Mouse (Mus musculus) gastrocnemius, adult 2 months (tissue): ENCODE measurements around the gene Ros1. TPM values are rescaled to one million over a fixed set of nuclear protein-coding genes. Genes with fewer than 3 reads are reported as not detected.

ENCODE experiments used
- DNase-seq: peaks from one replicate; pipeline ENCODE4 v3.0.0; 2022
- H3K27ac ChIP-seq: fragments of 200-600 bp; 2 replicates; pipeline ENCODE4 v1.8.1; 2022; ENCODE audit warnings: mild to moderate bottlenecking
- H3K4me3 ChIP-seq: fragments of 200-600 bp; 2 replicates; pipeline ENCODE4 v1.8.1; 2022; ENCODE audit warnings: mild to moderate bottlenecking, moderate library complexity
- CTCF ChIP-seq: fragments of 200-600 bp; IDR thresholded peaks from 2 replicates; pipeline ENCODE4 v1.8.1; 2022; ENCODE audit warnings: antibody characterized with exemption, mild to moderate bottlenecking, moderate library complexity
- intact Hi-C: fragments of 180-260 bp; cut with DNase I; formaldehyde crosslinking; loops from one replicate; pipeline ENCODE4 v1.15.1; 2025
- total RNA-seq, 2 experiments: library from RNA; stranded (reverse); gene quantifications; 2 replicates each; pipeline ENCODE4 v1.2.3; 2021

Gene Ros1
- total RNA-seq, 2 experiments from 2014 or later: 0.08 to 0.11 TPM

DNA sequence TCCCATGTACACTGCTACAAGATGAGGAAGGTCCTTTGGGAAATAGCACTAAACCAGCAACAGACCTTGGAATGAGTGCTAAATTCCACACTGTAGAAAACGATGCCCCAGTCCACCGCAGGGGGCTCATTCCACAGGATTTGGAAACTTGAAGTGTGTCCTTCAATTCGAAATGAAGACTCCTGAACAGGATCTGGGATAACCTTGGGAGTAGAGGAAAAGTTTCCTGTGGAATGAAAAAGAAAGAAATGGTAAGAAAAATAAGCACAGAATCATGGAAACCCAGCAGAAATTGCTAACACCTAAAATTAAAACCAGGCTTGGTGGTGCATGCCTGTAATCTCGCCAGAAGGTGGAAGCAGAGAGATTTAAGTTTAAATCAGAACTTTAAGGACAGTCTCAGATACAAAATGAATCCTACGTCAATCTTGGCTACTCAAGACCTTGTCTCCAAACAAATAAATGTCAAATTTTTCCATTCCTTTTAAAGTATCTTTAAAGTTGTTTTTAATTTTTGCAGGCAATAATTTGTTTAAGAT, 66.1 kb downstream of the Ros1 start:
- intact Hi-C loops: no loop called here
- H3K27ac ChIP-seq: no peak overlapping the region
- DNase-seq: no peak
- peak; percentile 27; the same call in 1 of the 2 replicates for TF ChIP-seq CTCF
- H3K4me3 ChIP-seq: no peak overlapping the region

DNA sequence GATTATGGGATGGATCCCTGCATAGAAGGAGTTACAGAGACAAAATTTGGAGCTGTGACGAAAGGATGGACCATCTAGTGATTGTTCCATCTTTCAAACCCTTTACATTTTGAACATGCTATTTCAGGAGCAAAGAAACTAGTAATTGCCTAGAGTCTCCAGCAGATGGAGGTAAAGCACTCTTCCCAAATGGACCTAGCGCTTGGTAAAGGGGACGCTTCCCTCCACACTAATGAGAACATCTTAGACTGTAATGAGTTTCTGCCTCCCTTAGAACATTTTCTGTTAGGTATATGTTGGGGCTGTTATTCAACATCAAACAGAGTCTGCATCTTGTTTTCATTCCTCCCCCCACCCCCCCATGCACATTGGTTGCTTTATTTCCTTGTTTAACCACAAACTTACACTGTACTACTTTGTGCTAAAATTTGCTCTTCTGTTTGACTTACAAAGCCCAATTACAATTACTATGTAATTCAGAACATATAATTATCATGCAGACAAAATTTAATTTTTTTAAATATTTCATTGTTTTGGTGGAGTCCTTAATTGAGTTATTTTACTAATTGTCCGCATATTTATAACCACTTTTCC, 88.8 kb downstream of the Ros1 start:
- TF ChIP-seq CTCF: peak; percentile 73
- Histone ChIP-seq H3K27ac (no peak overlapping the region), H3K4me3 (no peak overlapping the region)
- no peak for DNase-seq
- intact Hi-C loops: loop anchor here (5.0 to 10.0 kb wide), 5 partner anchors 76 to 511 kb away; partner anchors contain the start of genes Fam162b and Nepn

DNA sequence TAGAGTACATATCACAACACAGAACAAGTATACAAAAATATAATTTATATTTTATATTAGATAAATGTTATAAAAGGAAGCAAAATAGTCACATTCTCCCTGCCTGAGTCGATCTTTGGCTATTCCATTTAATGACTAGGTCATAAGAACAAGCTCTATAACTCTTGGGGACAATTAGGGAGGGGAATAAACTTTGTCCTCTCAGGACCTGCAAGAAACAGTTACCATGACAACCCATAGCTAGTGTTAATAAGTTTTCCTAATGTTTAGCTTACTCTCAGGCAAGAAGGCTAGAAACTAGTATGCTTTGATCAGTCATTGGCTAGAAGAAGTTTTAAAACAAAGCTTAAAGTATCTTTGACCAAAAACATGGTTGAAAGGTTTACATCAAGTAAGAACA, 93.8 kb downstream of the Ros1 start:
- Histone ChIP-seq H3K4me3 (no peak overlapping the region), H3K27ac (no peak overlapping the region)
- no peak for TF ChIP-seq CTCF
- intact Hi-C loops: loop anchor here (5.0 to 10.0 kb wide), 4 partner anchors 66 to 506 kb away; partner anchors contain the start of gene Fam162b
- DNase-seq: no peak

DNA sequence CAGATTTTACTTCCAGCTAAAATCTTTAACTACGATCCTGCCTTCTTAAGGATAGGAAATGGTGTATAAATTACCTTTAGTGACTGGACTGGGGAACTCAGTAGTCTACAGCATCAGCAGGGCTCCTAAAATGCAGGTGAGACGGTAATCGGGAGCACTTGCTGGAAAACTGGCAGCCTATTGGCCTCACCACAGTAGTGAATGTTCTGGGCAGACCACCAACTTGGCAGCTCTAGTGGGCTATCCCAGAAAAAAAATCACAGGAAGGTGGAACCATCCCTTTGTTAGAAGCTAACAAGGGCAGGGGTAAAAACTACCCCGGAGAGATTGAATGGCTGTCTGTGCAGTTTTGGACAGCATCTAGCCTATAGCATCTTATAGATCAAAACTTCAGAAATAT, 102.9 kb downstream of the Ros1 start:
- TF ChIP-seq CTCF: no peak
- DNase-seq: peak; percentile 58
- intact Hi-C loops: no loop called here
- Histone ChIP-seq H3K4me3 (no peak overlapping the region), H3K27ac (no peak overlapping the region)

DNA sequence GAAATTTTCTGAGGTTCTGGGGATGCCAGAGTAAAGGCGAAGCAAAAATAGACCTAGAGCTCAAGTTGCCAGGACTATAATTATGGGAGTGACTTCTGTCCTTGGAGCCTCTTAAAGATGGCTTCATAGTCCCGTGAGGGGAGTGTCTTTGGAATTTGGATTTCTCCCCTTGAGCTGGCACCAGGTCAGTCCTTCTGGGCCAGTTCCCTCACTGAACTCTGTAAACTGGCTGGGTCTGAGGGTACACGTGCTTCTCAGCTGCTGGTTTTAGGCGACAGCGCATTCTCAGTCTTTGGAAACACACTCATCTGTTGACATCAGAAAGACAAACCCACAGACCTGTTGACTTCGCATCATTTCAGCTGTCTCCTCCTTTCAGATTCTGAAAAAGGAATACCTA, 108.4 kb downstream of the Ros1 start:
- Histone ChIP-seq H3K27ac (peak overlapping the region; percentile 68), H3K4me3 (no peak overlapping the region)
- intact Hi-C loops: loop anchor here (5.0 kb wide), 1 partner anchor 154 kb away; no protein-coding TSS in a partner anchor
- peak; percentile 66 for DNase-seq
- TF ChIP-seq CTCF: no peak

DNA sequence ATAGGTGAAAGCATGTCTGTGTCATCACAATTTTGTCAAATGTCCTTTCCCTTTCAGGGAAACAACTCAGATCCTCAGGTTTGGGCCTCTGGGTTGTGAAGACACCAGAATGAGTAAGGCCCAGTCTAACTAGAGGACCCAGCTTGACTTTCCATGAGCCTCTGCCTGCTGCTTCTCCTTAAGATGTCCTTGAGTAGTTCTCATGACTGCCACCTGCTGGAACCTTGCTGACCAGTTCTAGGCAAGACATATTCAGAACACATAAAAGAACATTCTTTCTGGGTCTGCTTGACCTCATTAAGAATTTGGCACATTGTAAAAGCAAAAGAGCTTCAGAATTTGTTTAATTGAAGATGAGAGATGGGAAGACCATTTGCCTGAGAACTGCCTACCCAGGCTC, 122.6 kb downstream of the Ros1 start:
- intact Hi-C loops: loop anchor here (2.0 kb wide), 2 partner anchors 48 to 280 kb away; no protein-coding TSS in a partner anchor
- no peak overlapping the region for H3K27ac ChIP-seq
- no peak overlapping the region for H3K4me3 ChIP-seq
- DNase-seq: peak; percentile 68
- peak; percentile 60 for TF ChIP-seq CTCF

DNA sequence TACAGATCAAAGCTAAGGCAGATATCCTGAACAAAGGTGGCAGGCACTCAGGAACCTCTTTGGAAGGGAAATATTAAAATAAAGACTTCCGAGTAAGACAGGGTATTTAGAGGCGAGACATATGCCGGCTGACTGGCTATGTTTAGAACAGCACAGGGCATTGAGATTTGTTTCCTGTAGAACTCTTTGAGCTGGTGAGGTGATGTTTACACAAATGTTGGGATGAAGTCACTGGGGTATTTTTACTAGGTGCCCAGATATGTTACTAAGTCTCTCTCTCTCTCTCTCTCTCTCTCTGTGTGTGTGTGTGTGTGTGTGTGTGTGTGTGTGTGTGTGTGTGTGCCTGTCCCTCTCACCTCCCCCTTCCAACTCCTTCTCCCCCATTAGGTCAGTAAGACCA, 146.8 kb downstream of the Ros1 start:
- intact Hi-C loops: no loop called here
- peak overlapping the region; percentile 94 for H3K27ac ChIP-seq
- no peak for TF ChIP-seq CTCF

DNA sequence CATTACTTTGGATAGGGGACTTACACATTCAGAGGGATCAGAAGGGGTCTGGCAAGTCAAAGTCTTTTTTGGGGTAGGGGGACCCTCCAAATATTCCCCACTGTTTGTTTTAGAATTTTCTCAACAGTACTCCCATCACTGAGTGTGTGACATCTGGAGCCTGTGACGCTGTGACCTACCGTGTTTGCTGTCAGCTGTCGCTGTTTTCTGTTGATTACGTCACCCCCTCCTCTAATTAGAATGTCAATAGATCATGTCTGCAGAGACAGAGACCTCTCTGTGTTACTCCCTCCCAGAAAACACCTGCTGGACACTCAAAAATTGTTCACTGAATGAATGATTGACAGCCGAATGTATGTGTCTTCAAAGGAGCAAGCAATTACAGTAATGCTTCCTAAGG, 152.0 kb downstream of the Ros1 start:
- no peak overlapping the region for H3K4me3 ChIP-seq
- H3K27ac ChIP-seq: no peak overlapping the region
- DNase-seq: no peak
- intact Hi-C loops: no loop called here
- no peak for TF ChIP-seq CTCF

More for the DNA sequence above, 146.8 kb downstream of the Ros1 start:
- H3K4me3 ChIP-seq: peak overlapping the region; percentile 47
- peak; percentile 35 for DNase-seq

DNA sequence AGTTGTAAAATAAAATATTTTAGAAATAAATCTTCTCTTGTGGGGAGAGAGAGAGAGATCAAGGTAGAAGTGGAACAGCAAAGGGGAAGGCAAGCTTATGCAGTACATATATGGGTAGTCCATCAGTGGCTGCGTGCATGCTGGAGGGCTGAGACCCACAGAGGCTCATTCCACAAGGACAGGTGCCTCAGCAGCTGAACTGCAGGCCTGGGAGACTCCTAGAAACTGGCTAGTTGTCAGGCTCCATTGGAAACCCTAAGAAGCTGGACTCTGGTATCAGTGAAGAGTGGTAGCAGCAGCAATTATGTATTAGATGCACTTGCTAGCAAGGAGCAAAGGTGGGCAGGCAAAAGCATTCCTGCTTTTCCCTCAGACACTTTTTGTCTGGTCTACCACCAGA, 155.7 kb downstream of the Ros1 start:
- no peak overlapping the region for H3K27ac ChIP-seq
- intact Hi-C loops: no loop called here
- 0 out of 2 replicates have a peak, but pooled peaks have one; percentile 15 for TF ChIP-seq CTCF
- no peak overlapping the region for H3K4me3 ChIP-seq
- DNase-seq: no peak

DNA sequence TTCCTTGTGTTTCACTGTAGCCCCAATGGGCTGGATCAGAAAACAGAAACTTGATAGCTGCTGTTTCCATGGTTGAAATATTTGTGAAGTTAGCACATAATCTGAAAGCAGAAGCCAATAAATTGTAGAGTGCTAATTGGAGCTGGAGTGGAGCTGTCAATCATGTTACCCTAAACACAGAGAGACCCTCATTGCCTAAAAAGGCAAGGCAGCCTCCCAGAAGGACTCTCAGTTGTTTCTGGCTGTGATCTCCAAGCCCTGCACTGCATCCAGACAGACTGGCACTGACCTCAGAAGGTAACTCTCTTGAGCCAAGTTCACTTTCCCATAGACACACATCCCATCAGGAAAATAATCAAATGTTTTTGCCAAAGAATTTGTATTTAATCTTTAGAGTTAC, 161.3 kb downstream of the Ros1 start:
- 0 out of 2 replicates have a peak overlapping the region, but pooled peaks have one; percentile 40 for H3K27ac ChIP-seq

DNA sequence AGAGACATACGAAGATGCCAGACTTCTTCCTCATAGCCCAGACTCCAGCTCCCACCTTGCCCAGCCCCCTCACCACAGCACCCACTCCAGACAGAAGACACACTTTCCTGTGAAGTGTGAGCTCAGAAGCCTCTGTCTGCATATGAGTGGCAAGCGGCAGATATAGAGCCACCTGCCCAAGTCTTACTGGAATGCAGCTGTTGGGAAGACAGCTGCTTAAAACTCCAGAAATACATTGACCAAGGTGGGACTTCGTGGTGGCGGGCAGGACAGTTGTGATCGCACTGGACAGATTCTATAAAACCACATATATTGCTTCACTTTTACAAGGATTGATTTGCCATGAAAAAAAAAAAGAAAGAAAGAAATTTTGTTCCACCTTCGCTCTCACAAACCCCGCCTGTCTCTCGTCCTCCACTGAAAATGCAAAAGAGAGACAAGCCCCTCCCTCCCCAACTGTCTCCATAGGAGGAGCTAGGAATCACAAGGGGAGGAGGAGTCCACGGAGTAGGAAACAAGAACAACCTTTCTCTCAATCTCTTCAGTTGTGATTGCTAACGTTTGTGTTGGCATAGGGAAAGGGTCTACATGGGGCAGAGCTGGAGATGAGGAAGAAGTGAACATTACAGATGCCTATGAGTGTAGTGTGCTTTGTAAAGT, 165.5 kb downstream of the Ros1 start:
- intact Hi-C loops: loop anchor here (5.0 kb wide), 1 partner anchor 237 kb away; no protein-coding TSS in a partner anchor
- DNase-seq: no peak
- H3K27ac ChIP-seq: peak overlapping the region; percentile 10; the same call in 1 of the 2 replicates
- no peak for TF ChIP-seq CTCF
- H3K4me3 ChIP-seq: no peak overlapping the region

More for the DNA sequence above, 161.3 kb downstream of the Ros1 start:
- H3K4me3 ChIP-seq: no peak overlapping the region
- DNase-seq: no peak
- intact Hi-C loops: no loop called here
- no peak for TF ChIP-seq CTCF

DNA sequence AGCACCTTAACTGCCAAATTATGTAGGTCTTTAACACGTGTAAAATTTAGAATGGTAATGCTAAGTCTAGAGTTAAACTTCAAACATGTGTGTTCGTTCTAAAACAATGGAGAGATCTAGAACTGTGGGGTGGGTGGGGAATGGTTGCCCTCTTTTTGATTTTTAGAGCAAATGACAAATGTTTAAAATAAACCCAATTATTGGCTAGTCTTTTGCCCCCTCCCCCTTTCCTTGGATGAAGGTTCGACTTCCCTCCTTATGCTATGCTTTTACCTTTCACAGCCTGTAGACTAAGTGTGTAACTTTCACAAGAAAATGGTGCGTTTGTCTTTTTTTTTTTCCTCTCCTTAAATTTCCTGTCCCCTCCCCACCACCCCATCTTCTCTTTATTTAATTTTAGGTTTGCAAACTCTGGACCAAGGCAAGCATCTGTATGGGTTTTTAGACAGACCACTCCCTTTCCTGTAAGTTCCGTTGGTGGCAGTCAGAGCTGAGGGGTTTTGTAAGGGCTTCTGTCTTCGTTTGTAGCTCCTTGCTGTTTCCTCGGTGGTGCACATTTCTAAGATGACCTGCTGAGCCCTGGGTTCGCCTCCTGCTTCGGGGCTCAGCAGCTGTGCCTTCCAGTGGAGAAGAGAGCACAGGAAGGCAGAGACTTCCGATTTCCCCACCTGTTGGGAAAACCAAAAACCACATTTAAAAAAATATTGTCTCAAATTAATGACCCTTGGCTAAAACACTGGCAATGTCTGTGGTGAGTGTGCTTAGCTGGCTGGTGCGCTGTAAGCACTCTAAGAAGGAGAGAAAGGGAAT, 166.3 kb downstream of the Ros1 start:
- intact Hi-C loops: loop anchor here (5.0 kb wide), 1 partner anchor 236 kb away; no protein-coding TSS in a partner anchor
- DNase-seq: no peak
- TF ChIP-seq CTCF: no peak
- H3K27ac ChIP-seq: peak overlapping the region; percentile 76; the same call in 1 of the 2 replicates
- peak overlapping the region; percentile 69; the same call in 1 of the 2 replicates for H3K4me3 ChIP-seq
